Mouse (Mus musculus) CH12.LX (cell line): ENCODE measurements around the gene Ctnnd2. TPM values are rescaled to one million over a fixed set of nuclear protein-coding genes. Genes with fewer than 3 reads are reported as not detected.

Experiments
- DNase-seq: peaks from one replicate; pipeline ENCODE4 v3.0.0-alpha.2; 2013; ENCODE audit errors: extremely low read depth
- H3K27ac ChIP-seq: 2 replicates; pipeline ENCODE4 v1.5.1; 2012; ENCODE audit warnings: low read depth, mild to moderate bottlenecking, control low read depth, moderate library complexity; ENCODE audit not compliant: insufficient read depth
- H3K27me3 ChIP-seq: replicated peaks from 2 replicates; pipeline ENCODE3; 2012; ENCODE audit warnings: inconsistent platforms
- H3K36me3 ChIP-seq, 2 experiments: replicated peaks in 1 of 2; 2 replicates each; pipeline versions ENCODE3 to v1.6.1; 2012; ENCODE audit warnings: inconsistent platforms in 1 of 2, low read length in 1 of 2, mild to moderate bottlenecking in 1 of 2, mixed read lengths in 1 of 2, moderate library complexity in 1 of 2; ENCODE audit not compliant: control insufficient read depth in 1 of 2, insufficient read depth in 1 of 2
- H3K4me1 ChIP-seq, 2 experiments: 2 replicates each; pipeline ENCODE4 v1.6.1; 2012; ENCODE audit warnings: inconsistent platforms in 1 of 2, moderate library complexity in 1 of 2; ENCODE audit not compliant: insufficient read depth in 2 of 2, control insufficient read depth in 1 of 2
- H3K4me2 ChIP-seq: 2 replicates; pipeline ENCODE4 v1.6.1; 2012; ENCODE audit warnings: low read depth, mild to moderate bottlenecking, control low read depth; ENCODE audit not compliant: poor library complexity, insufficient read depth, severe bottlenecking
- H3K4me3 ChIP-seq, 3 experiments: fragments of 150-350 bp in 1 of 3; sonication (generic) in 1 of 3; replicated peaks in 1 of 3; 2 replicates each; pipeline versions ENCODE3 to v1.5.1; 2011 to 2012; ENCODE audit warnings: low read depth in 2 of 3, low read length in 2 of 3, mild to moderate bottlenecking in 2 of 3, moderate library complexity in 2 of 3, control low read depth in 1 of 3, improper control_type of control experiment in 1 of 3, inconsistent platforms in 1 of 3, mixed read lengths in 1 of 3; ENCODE audit not compliant: poor library complexity in 1 of 3
- H3K79me2 ChIP-seq: replicated peaks from 2 replicates; pipeline ENCODE4 v1.6.1; 2012; ENCODE audit warnings: mild to moderate bottlenecking, moderate library complexity; ENCODE audit not compliant: control insufficient read depth, poor library complexity, insufficient read depth, severe bottlenecking; ENCODE audit errors: extremely low read depth
- H3K9ac ChIP-seq: 2 replicates; pipeline ENCODE4 v1.6.1; 2012; ENCODE audit warnings: low read depth, mild to moderate bottlenecking, control low read depth, moderate library complexity; ENCODE audit not compliant: insufficient read depth
- H3K9me3 ChIP-seq: replicated peaks from 2 replicates; pipeline ENCODE3; 2012; ENCODE audit warnings: low read length, inconsistent platforms, mixed read lengths
- CHD2 ChIP-seq: IDR thresholded peaks from 2 replicates; pipeline ENCODE4 v1.6.1; 2011; ENCODE audit warnings: low read length, improper control_type of control experiment
- E2F4 ChIP-seq: IDR thresholded peaks from 2 replicates; pipeline ENCODE4 v1.6.1; 2011; ENCODE audit warnings: low read depth, low read length, improper control_type of control experiment; ENCODE audit not compliant: insufficient replicate concordance
- ELF1 ChIP-seq: IDR thresholded peaks from 2 replicates; pipeline ENCODE4 v1.6.1; 2014; ENCODE audit warnings: low read depth, mild to moderate bottlenecking, inconsistent platforms, low read length, improper control_type of control experiment
- ETS1 ChIP-seq: conservative IDR thresholded peaks from 2 replicates; pipeline ENCODE4 v1.6.1; 2012; ENCODE audit warnings: low read depth, mild to moderate bottlenecking, inconsistent platforms, low read length, improper control_type of control experiment, moderate library complexity
- GABPA ChIP-seq: IDR thresholded peaks from 2 replicates; pipeline ENCODE4 v1.6.1; 2012; ENCODE audit warnings: low read depth, low read length, improper control_type of control experiment, inconsistent platforms; ENCODE audit not compliant: insufficient replicate concordance
- JUND ChIP-seq: conservative IDR thresholded peaks from 2 replicates; pipeline ENCODE4 v1.6.1; 2011; ENCODE audit warnings: low read depth, low read length, improper control_type of control experiment
- MXI1 ChIP-seq: IDR thresholded peaks from 2 replicates; pipeline ENCODE4 v1.6.1; 2011; ENCODE audit warnings: mild to moderate bottlenecking, low read depth, low read length, improper control_type of control experiment
- TBP ChIP-seq: conservative IDR thresholded peaks from 2 replicates; pipeline ENCODE4 v1.6.1; 2011; ENCODE audit warnings: low read depth, low read length, improper control_type of control experiment
- TCF12 ChIP-seq: IDR thresholded peaks from 2 replicates; pipeline ENCODE4 v1.6.1; 2014; ENCODE audit warnings: low read depth, mild to moderate bottlenecking, inconsistent platforms, low read length, improper control_type of control experiment
- ZKSCAN1 ChIP-seq: IDR thresholded peaks from 2 replicates; pipeline ENCODE4 v1.6.1; 2012; ENCODE audit warnings: low read depth, inconsistent platforms, low read length, improper control_type of control experiment, borderline replicate concordance
- dilution Hi-C: fragments of 300-500 bp; cut with MboI; formaldehyde crosslinking; loops from 2 replicates; pipeline ENCODE4 v1.14.3; 2020; ENCODE audit warnings: low sequenced_read_pairs; ENCODE audit not compliant: extremely low pct_unique_long_range_greater_than_20kb, extremely low pct_ligation_motif_present
- in situ Hi-C: fragments of 300-500 bp; cut with MboI; formaldehyde crosslinking; loops from 3 replicates; pipeline ENCODE4 v1.14.3; 2019; ENCODE audit warnings: low sequenced_read_pairs, low pct_ligation_motif_present, low pct_unique_long_range_greater_than_20kb, mixed read lengths
- polyA plus RNA-seq: library from polyadenylated mRNA; unstranded; fragments of >175 nt; gene quantifications from 2 replicates; pipeline ENCODE4 v1.2.1, GENCODE M21; 2012; ENCODE audit warnings: low read depth; ENCODE audit not compliant: insufficient read length
- total RNA-seq, 2 experiments: library from RNA; depleted of rRNA; stranded (reverse); fragments of 300-350 nt in 1 of 2; fragments of >200 nt in 1 of 2; gene quantifications; 2 replicates each; pipeline ENCODE4 v1.2.3; 2012 to 2014

Ctnnd2 gene
- total and polyA plus RNA-seq, 3 experiments, result 0.23 TPM; not detected in 2

- Histone ChIP-seq H3K27me3 (no peaks in the 10 kb centered on the region), H3K4me2 (no peak overlapping the region), H3K4me3 (no peak overlapping the region), H3K9me3 (no peaks in the 10 kb centered on the region), H3K4me1 (no peaks in the 10 kb centered on the region), H3K9ac (no peak overlapping the region), H3K79me2 (no peaks in the 10 kb centered on the region), H3K36me3 (no peaks in the 10 kb centered on the region), H3K27ac (no peak overlapping the region)
- in situ Hi-C loops (no loop called here), dilution Hi-C loops (no loop called here)
- no peak for DNase-seq
- TF ChIP-seq MXI1 (no peak), CHD2 (no peak), GABPA (no peak), ZKSCAN1 (no peak), ELF1 (no peak), ETS1 (no peak), E2F4 (no peak), JUND (no peak), TBP (no peak), TCF12 (no peak)
Measured at GRCm38 (mm10) chr15:31070311-31070710, 897.9 kb downstream of the Ctnnd2 start.
